16 mouse cellular contexts compared by ENCODE assay signal in genomic region chr2:77099814-77100213, GRCm38 (mm10).
"Had no signal": no experiment of that assay in that cellular context is flagged by ENCODE, and none has a peak within 500 bp of the region (broad histone marks: within the 10 kb centered on the region; RNA-seq: fewer than 3 reads in every experiment).

No protein-coding gene starts in this region.

- H3K4me1 ChIP-seq: neural tube, embryonic 13.5 days; neural tube, embryonic 15.5 days; stomach, embryonic 15.5 days had no signal

- H3K4me3 ChIP-seq: neural tube, embryonic 13.5 days; neural tube, embryonic 15.5 days; stomach, embryonic 15.5 days had no signal

- H3K4me2 ChIP-seq: neural tube, embryonic 13.5 days; neural tube, embryonic 15.5 days; stomach, embryonic 15.5 days had no signal

- H3K27ac ChIP-seq: neural tube, embryonic 13.5 days; neural tube, embryonic 15.5 days; stomach, embryonic 15.5 days; stomach, postnatal 0 days had no signal

- H3K36me3 ChIP-seq: neural tube, embryonic 13.5 days; neural tube, embryonic 15.5 days; stomach, embryonic 15.5 days had no signal

- DNase-seq: retina, postnatal 1 day; right cerebral cortex, adult 18-20 months; right cerebral cortex, postnatal 14 days; right cerebral cortex, postnatal 25 days; right cerebral cortex, postnatal 4 days; spleen, adult 18-20 months; thymus, adult 18-20 months; thymus, adult 2 months; thymus, postnatal 14 days; thymus, postnatal 25 days; thymus, postnatal 36 days; thymus, postnatal 4 days had no signal

- H3K27me3 ChIP-seq: neural tube, embryonic 13.5 days; neural tube, embryonic 15.5 days; stomach, embryonic 15.5 days had no signal

- H3K9me3 ChIP-seq: neural tube, embryonic 13.5 days; neural tube, embryonic 15.5 days; stomach, embryonic 15.5 days had no signal

- H3K9ac ChIP-seq: neural tube, embryonic 13.5 days; neural tube, embryonic 15.5 days; stomach, embryonic 15.5 days had no signal
